Mouse (Mus musculus): ENCODE data around the gene Satb2. TPM values are rescaled to one million over a fixed set of nuclear protein-coding genes. Genes with fewer than 3 reads are reported as not detected.

The Satb2 gene
- total RNA-seq (2014; fragmentation: Nextera tagmentation) (0.17 and 1.8 TPM in 2 replicates), total RNA-seq (2017) (not detected in 2 replicates)

DNA sequence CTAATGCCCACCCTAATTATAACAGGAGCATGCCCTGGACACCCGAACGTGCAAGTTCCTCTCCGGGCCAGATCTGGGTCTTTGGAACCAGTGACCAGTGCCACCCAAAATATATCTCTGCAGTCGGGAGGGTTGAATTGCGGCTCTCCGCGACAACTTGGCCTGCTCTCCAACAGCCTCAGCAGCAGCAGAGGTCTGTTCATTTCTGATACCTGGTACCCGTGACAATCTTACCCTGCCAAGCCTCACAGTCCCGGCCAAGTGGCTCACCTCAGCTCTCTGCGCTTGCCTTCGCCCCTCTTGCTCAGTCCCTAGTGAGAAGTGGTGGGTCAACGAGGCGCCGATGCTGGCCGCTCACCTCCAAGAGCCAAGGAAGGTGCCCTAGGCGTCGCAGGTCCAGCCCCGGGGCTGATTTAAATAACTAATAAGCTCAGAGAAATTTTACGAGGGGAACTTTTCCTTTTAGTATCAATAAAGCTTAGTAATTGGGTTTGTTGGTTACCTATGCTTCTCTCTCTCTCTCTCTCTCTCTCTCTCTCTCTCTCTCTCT is at the start of gene Satb2:
Gene Satb2 (minus strand): TSS at position 500 of the 550 bp plus-strand sequence.
- ATAC-seq (replicated peaks; ENCODE audit: low FRiP score, low TSS enrichment, poor library complexity, severe bottlenecking), result no peak

DNA sequence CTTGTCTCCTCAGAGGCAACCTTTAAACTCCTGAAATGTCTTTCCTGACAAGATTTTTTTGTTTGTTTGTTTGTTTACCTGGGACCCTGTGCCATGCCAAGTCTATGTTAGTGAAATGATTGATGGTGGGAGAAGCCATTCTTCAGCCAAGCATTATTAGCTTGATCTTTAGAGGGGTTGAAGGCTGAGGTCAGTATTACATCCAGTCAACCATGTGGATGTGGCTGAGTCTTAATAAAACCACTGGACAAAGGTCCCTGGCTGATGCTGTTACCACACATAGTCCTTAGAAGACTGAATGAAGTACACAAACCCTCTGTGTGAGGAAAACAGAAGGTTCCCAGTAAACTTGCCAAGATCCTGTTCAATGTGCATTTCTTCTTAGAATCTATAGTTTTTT is 40.5 kb upstream of the Satb2 start:
- ATAC-seq (replicated peaks; ENCODE audit: low FRiP score, low TSS enrichment, poor library complexity, severe bottlenecking), result no peak

DNA sequence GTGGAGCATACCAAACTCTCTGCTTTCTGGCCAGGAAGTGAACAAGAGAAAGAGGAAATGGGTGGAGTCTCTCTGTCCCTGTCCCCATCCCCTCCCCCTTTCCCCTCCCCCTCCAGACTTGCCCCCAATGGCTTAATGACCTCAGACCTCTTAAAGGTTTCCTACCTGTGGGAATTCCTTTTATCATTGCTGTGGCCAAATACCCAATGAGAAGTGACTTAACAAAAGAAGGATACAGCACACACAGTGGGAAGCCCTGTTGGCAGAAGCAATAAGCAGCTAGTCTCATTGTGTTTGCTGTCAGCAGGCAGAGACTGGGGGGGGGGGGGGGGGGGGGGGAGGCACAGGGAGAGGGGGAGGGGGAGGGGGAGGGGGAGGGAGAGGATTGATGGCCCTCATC is 35.4 kb upstream of the Satb2 start:
- no peak for ATAC-seq (replicated peaks; ENCODE audit: low FRiP score, low TSS enrichment, poor library complexity, severe bottlenecking)

DNA sequence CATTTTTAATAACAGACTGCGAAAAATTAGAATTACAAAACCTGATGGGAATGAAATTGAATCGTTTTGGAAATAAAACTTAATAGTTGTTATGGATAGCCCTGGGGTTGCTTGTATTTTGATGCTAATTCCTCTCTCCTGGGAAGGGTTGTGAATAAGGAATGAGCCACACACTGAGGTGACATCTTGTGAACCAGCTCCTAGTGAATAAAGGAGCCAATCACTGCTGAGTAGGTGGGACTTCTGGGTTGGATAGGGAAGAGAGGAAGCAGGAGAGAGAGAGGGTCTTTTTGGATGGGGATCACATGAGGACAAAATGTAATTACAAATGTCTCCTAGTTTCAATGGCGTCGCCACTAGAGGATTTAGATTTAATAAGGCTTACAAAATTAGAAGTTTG is 30.7 kb upstream of the Satb2 start:
- ATAC-seq (replicated peaks; ENCODE audit: low FRiP score, low TSS enrichment, poor library complexity, severe bottlenecking), result no peak

DNA sequence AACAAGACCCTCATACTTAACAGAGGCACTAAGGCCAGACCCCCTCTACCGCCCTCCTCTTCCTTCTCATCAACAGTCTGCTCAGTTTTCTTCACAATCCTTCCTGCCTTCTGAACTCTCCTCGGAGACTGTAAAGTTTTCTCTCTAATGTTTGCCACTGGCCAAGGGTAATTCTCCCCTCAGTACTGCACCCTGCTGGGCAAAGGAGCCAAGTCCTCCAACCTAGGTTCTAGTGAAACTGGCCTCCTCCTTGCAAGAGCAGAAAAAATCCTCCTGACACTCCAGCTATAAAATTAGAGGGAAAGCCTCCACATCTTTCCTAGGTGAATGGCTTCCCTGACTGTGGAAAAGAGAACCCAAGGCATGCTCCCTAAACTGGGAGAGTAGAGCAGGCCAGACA is 16.6 kb upstream of the Satb2 start:
- ATAC-seq (replicated peaks; ENCODE audit: low FRiP score, low TSS enrichment, poor library complexity, severe bottlenecking), result no peak

DNA sequence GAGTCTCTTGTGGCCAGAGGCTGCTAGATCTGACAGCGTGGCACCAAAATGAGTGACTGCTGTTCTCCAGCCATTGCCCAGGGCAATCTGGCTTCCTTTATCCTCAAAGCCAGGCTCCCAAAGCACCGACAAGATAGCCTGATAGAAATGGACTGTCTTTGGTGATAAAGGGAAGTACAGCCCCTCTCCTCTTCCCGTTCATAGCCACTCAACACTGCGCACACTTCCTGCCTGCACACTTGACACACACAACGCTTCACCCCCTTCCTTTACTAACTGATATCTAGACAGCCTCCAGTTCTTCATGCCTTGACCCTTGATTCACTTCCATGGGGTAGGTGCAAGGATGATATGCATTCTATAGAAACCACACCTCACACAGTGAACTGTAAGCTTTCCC is 13.9 kb upstream of the Satb2 start:
- ATAC-seq (replicated peaks; ENCODE audit: low FRiP score, low TSS enrichment, poor library complexity, severe bottlenecking), result no peak

DNA sequence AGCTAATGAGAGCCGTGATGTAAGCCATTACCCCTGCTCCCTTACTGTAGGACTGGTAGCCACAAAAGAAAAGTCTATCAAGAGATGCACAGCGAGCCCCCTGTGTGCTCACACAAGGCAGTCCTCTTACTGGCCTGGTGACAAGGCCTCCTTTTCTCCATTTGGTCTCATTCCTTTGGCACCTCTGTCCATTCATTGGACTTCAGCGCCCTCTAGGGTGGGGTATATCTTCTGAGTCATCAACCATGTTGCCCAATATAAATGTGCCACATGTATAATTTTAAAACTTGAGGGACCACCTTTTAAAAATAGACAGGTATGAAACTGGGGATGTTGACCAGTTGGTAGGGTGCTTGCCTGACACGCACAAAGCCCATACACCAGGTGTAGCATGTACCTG is 13.2 kb upstream of the Satb2 start:
- no peak for ATAC-seq (replicated peaks; ENCODE audit: low FRiP score, low TSS enrichment, poor library complexity, severe bottlenecking)

DNA sequence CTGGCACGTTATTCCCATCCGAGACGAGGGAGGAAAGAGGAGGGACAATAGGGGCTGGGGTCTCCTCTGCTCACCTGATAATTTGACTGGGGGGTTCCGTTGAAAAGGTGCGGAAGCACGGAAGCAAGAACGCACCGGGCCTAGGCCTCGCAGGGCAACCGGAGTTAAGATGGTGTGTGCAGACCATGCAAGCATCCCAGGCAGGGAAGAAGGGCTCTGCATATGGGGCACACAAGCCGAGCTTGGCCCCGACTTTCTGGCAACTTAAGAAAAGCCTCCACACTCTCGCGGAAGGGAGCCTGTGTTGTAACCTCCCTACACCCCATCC is 6.0 kb upstream of the Satb2 start:
- ATAC-seq (replicated peaks; ENCODE audit: low FRiP score, low TSS enrichment, poor library complexity, severe bottlenecking), result no peak

DNA sequence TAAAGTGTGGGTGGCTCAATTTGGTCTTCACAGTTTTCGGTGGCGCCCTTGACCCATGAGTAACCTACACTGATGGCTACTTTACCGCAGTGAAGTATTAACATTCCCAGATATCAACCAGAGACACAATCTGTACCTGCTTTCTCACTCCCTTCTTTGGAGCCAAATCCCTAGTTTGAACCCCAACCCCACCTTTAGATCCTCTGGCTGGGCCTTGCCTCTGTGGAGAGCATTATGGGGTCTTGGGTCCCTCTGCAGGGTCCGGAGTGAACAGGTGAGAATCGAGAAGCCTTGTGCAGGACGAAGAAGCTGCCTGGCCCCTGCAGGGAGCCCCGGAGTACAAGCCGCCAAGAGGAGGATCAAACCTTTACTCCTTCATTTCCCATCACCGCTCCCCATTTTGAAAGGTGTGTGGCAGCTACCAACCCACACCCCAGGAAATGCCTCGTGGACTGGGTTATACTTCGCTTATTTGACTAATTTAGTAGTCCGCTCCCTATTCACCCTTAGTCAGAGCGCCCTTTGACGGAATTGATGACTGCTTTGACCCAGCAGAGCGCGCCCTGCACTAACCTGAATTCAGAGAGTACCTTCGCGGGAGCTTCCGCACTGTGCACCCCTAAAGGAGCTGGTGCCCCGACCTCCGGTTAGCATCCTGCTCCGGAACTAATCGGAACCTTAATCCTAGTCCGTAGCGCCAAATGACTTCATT is 5.5 kb upstream of the Satb2 start:
- no peak for ATAC-seq (replicated peaks; ENCODE audit: low FRiP score, low TSS enrichment, poor library complexity, severe bottlenecking)

DNA sequence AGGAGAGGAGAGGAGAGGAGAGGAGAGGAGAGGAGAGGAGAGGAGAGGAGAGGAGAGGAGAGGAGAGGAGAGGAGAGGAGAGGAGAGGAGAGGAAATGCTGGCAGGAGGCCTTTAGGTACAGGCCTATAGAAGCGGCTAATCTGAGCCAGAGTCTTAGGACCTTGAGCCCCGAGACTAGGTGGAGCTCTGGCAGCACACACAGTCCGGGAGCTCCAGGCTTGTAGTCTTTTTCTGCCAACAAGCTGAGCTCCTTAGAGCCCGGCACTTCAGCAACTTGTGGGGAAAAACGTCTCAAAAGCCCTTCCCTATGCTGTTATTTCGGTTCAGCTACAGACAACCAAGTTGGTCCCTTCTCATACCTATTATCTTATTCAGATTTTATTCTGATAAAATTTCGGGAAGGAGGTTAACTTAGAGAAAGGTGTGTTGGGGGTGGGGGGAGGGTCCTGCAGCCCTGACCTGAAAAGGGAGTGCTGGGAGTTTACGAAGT is 4.7 kb upstream of the Satb2 start:
- ATAC-seq (replicated peaks; ENCODE audit: low FRiP score, low TSS enrichment, poor library complexity, severe bottlenecking), result no peak

DNA sequence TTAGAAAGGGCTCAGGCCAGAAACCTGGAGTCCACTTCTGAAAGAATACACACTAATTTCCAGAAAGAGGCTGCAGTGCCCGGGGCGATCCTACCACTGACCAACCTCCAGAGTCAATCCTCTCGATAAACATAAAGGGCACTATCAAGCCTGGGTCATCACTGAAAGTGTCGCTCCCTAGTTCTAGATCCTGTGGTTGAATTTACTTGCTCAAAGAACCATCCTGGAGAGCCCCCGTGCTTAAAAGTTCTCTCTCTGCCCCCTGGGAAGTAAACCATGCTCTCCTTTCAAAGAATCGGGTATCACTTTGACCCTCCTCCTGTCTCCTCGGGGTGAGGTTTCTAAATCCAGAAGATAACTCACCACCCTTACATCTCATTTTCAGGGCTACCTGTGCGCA is 4.2 kb upstream of the Satb2 start:
- no peak for ATAC-seq (replicated peaks; ENCODE audit: low FRiP score, low TSS enrichment, poor library complexity, severe bottlenecking)

DNA sequence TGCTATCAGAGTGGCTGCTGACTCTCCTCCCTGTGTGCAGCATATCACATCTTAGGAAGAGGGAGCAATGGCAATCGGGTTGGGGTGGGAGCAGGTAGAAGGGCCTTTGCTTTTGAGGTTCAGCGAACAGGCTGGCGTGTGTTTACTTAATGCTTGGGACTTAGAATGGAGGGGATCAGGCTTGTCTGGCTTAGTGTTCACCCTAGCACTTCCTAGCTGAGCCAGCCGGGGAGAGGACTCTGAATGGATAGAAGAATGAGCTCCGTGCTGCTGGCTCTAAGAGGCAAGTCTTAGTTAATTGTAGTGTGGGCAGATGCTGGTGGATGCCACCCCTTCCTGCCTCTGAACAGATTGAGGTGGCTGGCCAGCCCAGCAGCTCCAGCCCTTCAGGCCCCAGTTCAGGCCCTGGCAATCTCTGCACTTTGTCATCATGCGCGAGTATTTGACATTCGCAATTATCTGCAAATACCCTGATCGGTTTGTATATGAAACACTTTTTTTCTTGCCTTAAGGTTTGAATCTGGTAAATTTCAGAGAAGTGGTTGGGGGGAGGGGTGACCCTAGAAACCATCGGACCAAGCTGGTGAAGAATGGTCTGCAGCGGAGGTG is 3.6 kb upstream of the Satb2 start:
- ATAC-seq (replicated peaks; ENCODE audit: low FRiP score, low TSS enrichment, poor library complexity, severe bottlenecking), result no peak

DNA sequence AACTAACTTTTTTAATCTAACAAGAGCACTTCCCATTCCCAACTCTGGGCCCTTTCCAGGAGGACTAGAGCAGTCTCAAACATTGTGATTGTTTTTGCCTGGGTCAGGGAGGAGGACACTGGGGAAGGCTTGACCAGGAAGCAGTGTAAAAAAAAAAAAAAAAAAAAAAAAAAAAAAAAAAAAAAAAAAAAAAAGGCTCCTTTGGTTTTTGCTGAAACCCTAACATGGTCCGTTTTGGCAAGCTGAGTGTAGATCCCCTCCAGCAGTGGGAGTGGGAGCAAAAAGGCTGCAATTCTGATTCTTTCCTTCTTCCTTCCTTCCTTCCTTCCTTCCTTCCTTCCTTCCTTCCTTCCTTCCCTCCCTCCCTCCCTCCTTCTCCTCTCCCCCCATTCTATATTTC is 3.1 kb upstream of the Satb2 start:
- no peak for ATAC-seq (replicated peaks; ENCODE audit: low FRiP score, low TSS enrichment, poor library complexity, severe bottlenecking)

DNA sequence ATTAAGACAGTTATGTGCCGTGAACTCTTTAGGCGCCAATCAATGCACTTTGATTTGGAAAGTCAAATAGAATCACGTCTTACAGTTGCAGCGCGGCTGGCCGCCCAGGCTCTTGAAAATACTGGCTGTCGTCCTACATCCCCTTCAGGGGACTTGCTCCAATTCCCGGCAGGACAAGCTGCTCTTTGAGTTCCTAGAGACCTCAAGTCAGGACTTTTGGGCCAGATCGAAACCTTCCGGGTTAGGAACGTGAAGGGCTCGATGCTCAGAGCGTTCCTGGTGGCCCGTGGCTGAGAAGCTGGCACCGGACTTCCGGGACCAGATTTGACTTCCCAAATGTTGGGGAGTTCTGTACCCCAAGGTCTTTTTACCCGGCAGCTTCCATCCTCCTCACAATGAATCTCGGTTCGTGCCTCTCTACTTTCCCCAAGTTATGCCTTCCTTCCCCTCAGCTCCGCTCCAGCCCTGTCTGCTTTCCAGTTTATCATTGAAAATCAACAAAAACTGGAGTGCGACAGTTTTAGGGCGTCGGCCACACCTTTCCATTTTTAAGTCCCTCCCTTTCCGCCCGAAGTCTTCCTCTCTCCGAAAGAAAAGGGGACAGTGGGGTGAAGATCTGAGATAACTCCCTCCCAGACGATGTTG is 2.3 kb upstream of the Satb2 start:
- no peak for ATAC-seq (replicated peaks; ENCODE audit: low FRiP score, low TSS enrichment, poor library complexity, severe bottlenecking)

DNA sequence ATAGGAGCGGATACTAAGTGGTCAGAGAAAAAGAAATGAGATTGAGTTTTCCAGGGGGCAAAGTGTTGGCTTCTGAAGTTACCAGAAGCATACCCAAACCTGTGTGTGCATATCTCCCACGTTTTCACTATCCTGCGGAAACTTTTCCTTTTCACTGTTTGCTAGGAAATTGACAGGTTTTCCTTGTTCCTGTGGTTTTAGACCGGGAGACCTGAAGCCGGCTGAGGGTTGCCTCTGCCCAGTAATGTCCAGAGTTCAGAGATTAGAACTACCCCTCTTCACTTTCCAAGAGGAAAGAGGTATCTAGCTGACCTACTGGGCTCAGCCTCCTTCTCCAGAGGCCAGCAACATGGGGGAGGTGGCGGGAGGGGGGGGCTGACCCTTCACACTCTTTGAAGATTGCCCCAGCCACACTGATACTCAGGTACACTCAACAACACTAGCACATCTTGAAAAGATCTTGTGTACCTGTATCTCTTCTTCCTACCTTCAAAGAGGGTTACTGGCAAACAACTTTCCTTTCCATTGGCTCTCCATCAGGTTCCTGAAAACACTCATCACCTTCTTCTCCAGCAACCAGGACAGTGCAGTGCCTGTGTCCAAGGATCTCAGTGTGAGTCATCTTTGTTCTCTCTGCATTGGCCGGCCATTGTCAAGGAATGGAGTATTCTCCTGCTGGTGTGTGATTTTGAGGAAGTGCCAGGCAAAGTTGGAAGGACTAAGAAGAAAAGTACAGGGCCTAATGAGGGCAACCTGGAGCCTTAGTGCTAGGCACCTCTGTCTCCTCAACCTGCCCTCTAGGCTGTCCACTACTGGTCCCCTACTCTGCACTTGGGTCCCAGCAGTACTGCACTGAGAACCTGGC is 1.3 kb upstream of the Satb2 start:
- no peak for ATAC-seq (replicated peaks; ENCODE audit: low FRiP score, low TSS enrichment, poor library complexity, severe bottlenecking)

DNA sequence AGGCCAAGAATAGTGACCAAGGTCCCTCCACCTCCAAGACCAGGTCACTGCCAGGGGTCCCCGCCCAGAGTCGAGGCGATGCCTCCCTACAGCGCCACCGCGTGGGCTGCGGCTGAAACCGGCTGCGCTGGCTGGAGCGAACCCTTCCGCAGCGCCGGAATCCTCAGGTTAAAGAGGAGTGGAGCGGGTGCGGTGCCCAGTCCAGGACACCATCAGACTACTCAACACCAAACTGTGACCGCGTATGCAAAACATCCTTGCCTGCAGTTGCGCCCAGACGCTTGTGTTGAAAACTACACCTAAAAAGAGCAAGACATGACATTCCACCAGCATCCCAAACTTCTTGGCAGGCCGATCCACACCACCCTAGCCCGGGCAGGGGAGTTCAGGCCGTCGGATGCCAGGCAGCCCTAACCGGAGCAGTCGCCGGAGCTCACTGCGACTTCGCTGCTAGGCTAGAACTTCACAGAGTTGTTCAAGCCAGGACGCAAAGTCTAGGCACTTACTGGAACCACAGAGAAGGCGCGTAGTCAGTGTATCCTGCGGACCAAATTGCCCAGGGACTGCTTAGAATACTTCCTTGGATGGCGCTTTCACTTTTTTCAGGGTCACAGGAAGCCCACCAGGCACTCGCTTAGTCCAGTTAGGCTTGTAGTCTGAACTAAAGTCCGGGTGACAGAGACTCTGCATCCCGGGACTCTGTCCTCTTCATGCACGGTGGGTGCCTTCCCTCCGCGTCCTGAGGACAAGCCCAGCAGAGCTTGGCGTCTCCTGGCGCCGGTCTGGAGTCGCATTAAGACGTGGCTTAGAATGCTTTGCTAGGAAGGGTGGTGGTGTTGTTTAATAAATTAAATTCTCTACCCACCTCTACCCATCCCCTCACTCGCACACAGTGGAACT is 999 bp downstream of the Satb2 start:
- ATAC-seq (replicated peaks; ENCODE audit: low FRiP score, low TSS enrichment, poor library complexity, severe bottlenecking), result peak; percentile 57

DNA sequence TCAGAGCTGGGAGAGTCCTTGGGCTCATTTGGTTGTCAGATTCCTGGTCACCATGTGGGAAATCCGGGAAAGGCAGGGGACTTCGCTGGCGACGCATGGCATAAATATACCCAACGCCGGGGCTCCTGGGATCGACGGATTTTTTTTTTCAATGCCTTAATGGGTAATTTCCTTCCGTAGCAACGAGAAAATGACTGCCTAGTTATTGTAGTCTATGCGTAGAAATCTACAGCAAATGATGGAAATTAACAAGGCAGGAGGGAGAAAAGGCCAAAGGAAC is 1.7 kb downstream of the Satb2 start:
- ATAC-seq (replicated peaks; ENCODE audit: low FRiP score, low TSS enrichment, poor library complexity, severe bottlenecking), result 0 out of 2 replicates have a peak, but pooled peaks have one; percentile 4

DNA sequence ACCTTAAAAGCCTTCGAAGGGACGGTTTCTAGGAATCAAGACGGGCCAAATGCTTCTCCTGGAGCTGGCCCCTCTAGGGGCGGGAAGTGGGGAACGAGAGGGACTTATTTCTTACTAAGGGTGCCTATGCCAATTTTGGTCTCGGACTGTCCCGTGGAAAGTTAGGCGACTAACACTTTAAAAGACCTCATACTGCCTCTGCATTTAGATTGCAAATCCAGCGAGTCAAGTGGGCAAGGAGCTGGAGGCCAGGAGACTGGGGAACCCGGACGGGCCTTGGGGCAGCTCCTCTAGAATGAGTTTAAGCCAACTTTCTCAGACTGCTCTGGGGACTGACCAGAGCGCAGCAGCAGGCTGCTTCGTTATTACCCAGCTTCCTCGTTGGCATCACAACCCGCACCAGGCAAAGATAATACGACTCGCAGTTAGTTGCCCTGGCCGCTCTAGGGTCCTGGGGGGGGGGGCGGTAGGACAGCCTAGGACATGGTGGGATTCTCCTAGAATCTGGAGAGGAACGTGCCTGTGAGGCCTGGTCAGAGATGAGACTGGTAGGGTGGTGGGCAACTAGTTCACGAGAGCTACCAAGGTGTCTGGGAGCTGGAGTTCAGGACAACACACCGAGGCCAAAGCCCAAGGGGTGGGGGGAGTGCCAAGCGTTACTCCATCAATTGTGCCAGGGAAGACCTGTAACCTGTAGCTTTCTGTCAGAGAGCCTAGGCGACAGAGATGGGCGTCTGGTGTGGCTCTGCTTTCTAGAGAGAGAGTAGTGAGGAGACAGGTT is 2.2 kb downstream of the Satb2 start:
- ATAC-seq (replicated peaks; ENCODE audit: low FRiP score, low TSS enrichment, poor library complexity, severe bottlenecking), result no peak

Data from megakaryocyte-erythroid progenitor cell, adult 5-6 weeks (primary cell).